Comparison of ENCODE assay signal across 16 mouse cellular contexts in genomic region chr3:137994196-137994595, GRCm38 (mm10).
"Had no signal": no experiment of that assay in that cellular context is flagged by ENCODE, and none has a peak within 500 bp of the region (broad histone marks: within the 10 kb centered on the region; RNA-seq: fewer than 3 reads in every experiment).

No protein-coding gene starts in this region.

- H3K4me3 ChIP-seq: liver, embryonic 15.5 days; megakaryocyte, embryonic 14.5 days; midbrain, embryonic 13.5 days; midbrain, embryonic 15.5 days; neural tube, embryonic 12.5 days; stomach, embryonic 15.5 days had no signal

- H3K36me3 ChIP-seq: liver, embryonic 15.5 days; midbrain, embryonic 13.5 days; midbrain, embryonic 15.5 days; neural tube, embryonic 12.5 days; stomach, embryonic 15.5 days had no signal

- H3K27ac ChIP-seq: liver, embryonic 15.5 days; macrophage; midbrain, embryonic 13.5 days; midbrain, embryonic 15.5 days; neural tube, embryonic 12.5 days; stomach, embryonic 15.5 days; stomach, postnatal 0 days had no signal

- DNase-seq: liver, postnatal 0 days; lung, adult 2 months; lung, postnatal 10 days; lung, postnatal 36 days; right cerebral cortex, postnatal 14 days; thymus, adult 2 months; thymus, postnatal 25 days; thymus, postnatal 4 days had no signal

- ATAC-seq: liver, postnatal 0 days; midbrain, embryonic 13.5 days; midbrain, embryonic 15.5 days had no signal

- H3K27me3 ChIP-seq: liver, embryonic 15.5 days; midbrain, embryonic 13.5 days; midbrain, embryonic 15.5 days; neural tube, embryonic 12.5 days; stomach, embryonic 15.5 days had no signal

- H3K4me2 ChIP-seq: liver, embryonic 15.5 days; midbrain, embryonic 13.5 days; midbrain, embryonic 15.5 days; neural tube, embryonic 12.5 days; stomach, embryonic 15.5 days had no signal

- H3K4me1 ChIP-seq: midbrain, embryonic 15.5 days; neural tube, embryonic 12.5 days; stomach, embryonic 15.5 days had no signal

- H3K9me3 ChIP-seq: liver, embryonic 15.5 days; megakaryocyte, embryonic 14.5 days; midbrain, embryonic 13.5 days; midbrain, embryonic 15.5 days; neural tube, embryonic 12.5 days; stomach, embryonic 15.5 days had no signal

- H3K9ac ChIP-seq: liver, embryonic 15.5 days; liver, postnatal 0 days; midbrain, embryonic 13.5 days; midbrain, embryonic 15.5 days; neural tube, embryonic 12.5 days; stomach, embryonic 15.5 days had no signal
